Mouse (Mus musculus) stomach, embryonic 14.5 days (tissue): ENCODE measurements around the gene Arid5b. TPM values are rescaled to one million over a fixed set of nuclear protein-coding genes. Genes with fewer than 3 reads are reported as not detected.

Source experiments
- ATAC-seq: fragments of 200-750 bp; cut with Nextera tagmentation; 2 replicates; pipeline ENCODE4 v1.8.0; 2017; ENCODE audit warnings: low read depth, moderate TSS enrichment; ENCODE audit not compliant: insufficient number of reproducible peaks, insufficient read depth, low FRiP score
- H3K27ac ChIP-seq: fragments of 300-500 bp; sonication (generic); 2 replicates; pipeline ENCODE4 v1.5.1; 2014; ENCODE audit warnings: mild to moderate bottlenecking, low read length, moderate library complexity, mixed read lengths
- H3K27me3 ChIP-seq: fragments of 300-500 bp; sonication (generic); 2 replicates; pipeline ENCODE4 v1.6.1; 2014; ENCODE audit warnings: low read length, control low read depth, mixed read lengths; ENCODE audit not compliant: control insufficient read depth, insufficient read depth
- H3K36me3 ChIP-seq: fragments of 300-500 bp; sonication (generic); 2 replicates; pipeline ENCODE4 v1.6.1; 2014; ENCODE audit warnings: mild to moderate bottlenecking, control low read depth, low read length, moderate library complexity, mixed read lengths; ENCODE audit not compliant: control insufficient read depth, insufficient read depth
- H3K4me1 ChIP-seq: fragments of 300-500 bp; sonication (generic); 2 replicates; pipeline ENCODE4 v1.6.1; 2014; ENCODE audit warnings: low read length, control low read depth, mixed read lengths; ENCODE audit not compliant: control insufficient read depth, insufficient read depth
- H3K4me2 ChIP-seq: fragments of 300-500 bp; sonication (generic); replicated peaks from 2 replicates; pipeline ENCODE4 v1.6.1; 2014; ENCODE audit warnings: low read depth, low read length, control low read depth
- H3K4me3 ChIP-seq: fragments of 300-500 bp; sonication (generic); 2 replicates; pipeline ENCODE4 v1.5.1; 2014; ENCODE audit warnings: low read depth, low read length, control low read depth
- H3K9ac ChIP-seq: fragments of 300-500 bp; sonication (generic); replicated peaks from 2 replicates; pipeline ENCODE4 v1.6.1; 2014; ENCODE audit warnings: low read depth, mild to moderate bottlenecking, control low read depth, low read length, moderate library complexity, mixed read lengths
- H3K9me3 ChIP-seq: fragments of 300-500 bp; sonication (generic); 2 replicates; pipeline ENCODE4 v1.6.1; 2016; ENCODE audit warnings: low read depth, low read length, control low read depth; ENCODE audit not compliant: control insufficient read depth
- WGBS: fragments of 180-500 bp; shearing (Covaris S2); extraction: QIAGEN DNeasy Blood & Tissue Kit; methylation state at CpG from one replicate; pipeline ENCODE4 v1.1.7; 2014; 5-methylcytosine and 5-hydroxymethylcytosine counted together
- polyA plus RNA-seq: library from polyadenylated mRNA; unstranded; fragments of >200 nt; fragmentation: Nextera tagmentation; extraction: Ambion mirVana; gene quantifications from 2 replicates; pipeline ENCODE4 v1.2.1, GENCODE M21; 2014

Arid5b gene
- polyA plus RNA-seq, 1 experiment from 2014 or later = 40.8 TPM

GRCm38 (mm10) chr10:68155431-68156119 is 123.0 kb downstream of the Arid5b start:
- no peaks in the 10 kb centered on the region for H3K4me1 ChIP-seq
- no peak overlapping the region for H3K9ac ChIP-seq
- no peaks in the 10 kb centered on the region for H3K36me3 ChIP-seq
- no peak overlapping the region for H3K4me2 ChIP-seq
- WGBS = 96% methylated on average over 6 of the region's 6 CpGs
- H3K4me3 ChIP-seq = no peak overlapping the region
- H3K27me3 ChIP-seq = no peaks in the 10 kb centered on the region
- H3K9me3 ChIP-seq = no peaks in the 10 kb centered on the region
- H3K27ac ChIP-seq = no peak overlapping the region
- peak; percentile 77; the same call in 1 of the 2 replicates for ATAC-seq

- ATAC-seq = no peak
- H3K27ac ChIP-seq = no peak overlapping the region
- H3K4me3 ChIP-seq = no peak overlapping the region
- no peaks in the 10 kb centered on the region for H3K27me3 ChIP-seq
- no peaks in the 10 kb centered on the region for H3K36me3 ChIP-seq
- WGBS = 90% methylated on average over 14 of the region's 14 CpGs
- no peaks in the 10 kb centered on the region for H3K9me3 ChIP-seq
- no peaks in the 10 kb centered on the region for H3K4me1 ChIP-seq
- no peak overlapping the region for H3K4me2 ChIP-seq
- H3K9ac ChIP-seq = no peak overlapping the region
Measured at GRCm38 (mm10) chr10:68154046-68154765, 124.3 kb downstream of the Arid5b start.

- H3K4me1 ChIP-seq = peaks cover 7% of the 10 kb centered on the region
- H3K9me3 ChIP-seq = no peaks in the 10 kb centered on the region
- ATAC-seq = no peak
- no peak overlapping the region for H3K27ac ChIP-seq
- H3K4me2 ChIP-seq = no peak overlapping the region
- 75% methylated on average over 11 of the region's 11 CpGs for WGBS
- no peak overlapping the region for H3K4me3 ChIP-seq
- no peaks in the 10 kb centered on the region for H3K27me3 ChIP-seq
- H3K36me3 ChIP-seq = no peaks in the 10 kb centered on the region
- no peak overlapping the region for H3K9ac ChIP-seq
Measured at GRCm38 (mm10) chr10:68153344-68154045, 125.0 kb downstream of the Arid5b start.

GRCm38 (mm10) chr10:68148495-68148894 is 130.0 kb downstream of the Arid5b start:
- Histone ChIP-seq H3K9me3 (no peaks in the 10 kb centered on the region), H3K4me1 (peaks cover 18% of the 10 kb centered on the region), H3K4me2 (no peak overlapping the region), H3K27me3 (no peaks in the 10 kb centered on the region), H3K9ac (no peak overlapping the region), H3K4me3 (no peak overlapping the region), H3K36me3 (no peaks in the 10 kb centered on the region), H3K27ac (peak overlapping the region; percentile 48)
- no peak for ATAC-seq
- WGBS = 66% methylated on average over 6 of the region's 6 CpGs

GRCm38 (mm10) chr10:68147730-68148129 is 130.8 kb downstream of the Arid5b start:
- H3K4me1 ChIP-seq = peaks cover 18% of the 10 kb centered on the region
- 0 out of 2 replicates have a peak, but pooled peaks have one; percentile 25 for ATAC-seq
- H3K4me3 ChIP-seq = no peak overlapping the region
- no peaks in the 10 kb centered on the region for H3K36me3 ChIP-seq
- 16% methylated on average over 6 of the region's 6 CpGs for WGBS
- H3K4me2 ChIP-seq = no peak overlapping the region
- H3K27me3 ChIP-seq = no peaks in the 10 kb centered on the region
- H3K27ac ChIP-seq = peak overlapping the region; percentile 48; the same call in 1 of the 2 replicates
- no peaks in the 10 kb centered on the region for H3K9me3 ChIP-seq
- no peak overlapping the region for H3K9ac ChIP-seq

- H3K9me3 ChIP-seq = no peaks in the 10 kb centered on the region
- no peak overlapping the region for H3K9ac ChIP-seq
- peaks cover 18% of the 10 kb centered on the region for H3K4me1 ChIP-seq
- peak overlapping the region; percentile 33; the same call in 1 of the 2 replicates for H3K27ac ChIP-seq
- H3K4me2 ChIP-seq = no peak overlapping the region
- no peaks in the 10 kb centered on the region for H3K36me3 ChIP-seq
- H3K4me3 ChIP-seq = no peak overlapping the region
- H3K27me3 ChIP-seq = no peaks in the 10 kb centered on the region
- ATAC-seq = no peak
- WGBS = 10% methylated on average over 5 of the region's 5 CpGs
Measured at GRCm38 (mm10) chr10:68146842-68147241, 131.7 kb downstream of the Arid5b start.

GRCm38 (mm10) chr10:68145286-68145950 is 133.1 kb downstream of the Arid5b start:
- H3K4me2 ChIP-seq = no peak overlapping the region
- 86% methylated on average over 18 of the region's 18 CpGs for WGBS

GRCm38 (mm10) chr10:68142501-68142900 is 136.0 kb downstream of the Arid5b start:
- ATAC-seq = no peak
- Histone ChIP-seq H3K4me2 (no peak overlapping the region), H3K27ac (no peak overlapping the region), H3K36me3 (no peaks in the 10 kb centered on the region), H3K9me3 (no peaks in the 10 kb centered on the region; the same call in 1 of the 2 replicates), H3K4me1 (peaks cover 7% of the 10 kb centered on the region; the same call in 1 of the 2 replicates), H3K4me3 (no peak overlapping the region), H3K27me3 (no peaks in the 10 kb centered on the region), H3K9ac (no peak overlapping the region)
- WGBS = 86% methylated on average over 4 of the region's 4 CpGs

More at GRCm38 (mm10) chr10:68145286-68145950, 133.1 kb downstream of the Arid5b start:
- no peaks in the 10 kb centered on the region for H3K36me3 ChIP-seq
- no peak overlapping the region for H3K9ac ChIP-seq
- H3K27ac ChIP-seq = no peak overlapping the region
- peaks cover 18% of the 10 kb centered on the region for H3K4me1 ChIP-seq
- H3K9me3 ChIP-seq = no peaks in the 10 kb centered on the region
- no peak for ATAC-seq
- H3K27me3 ChIP-seq = no peaks in the 10 kb centered on the region
- no peak overlapping the region for H3K4me3 ChIP-seq
